Mouse (Mus musculus) heart, postnatal 0 days (tissue): ENCODE measurements at regions not wholly inside any gene's neighbourhood (a gene's known extent, or its start where the extent isn't known, plus 50 kb on each side); places are given as distances from the start of the nearest gene placed in this dataset.

ENCODE experiments used
- CTCF ChIP-seq: IDR thresholded peaks from 2 replicates; pipeline ENCODE4 v1.5.1; 2016; ENCODE audit warnings: antibody characterized with exemption, control low read depth, low read depth
- EP300 ChIP-seq: IDR thresholded peaks from 2 replicates; pipeline ENCODE4 v1.6.1; 2016; ENCODE audit warnings: antibody characterized with exemption, low read depth

DNA sequence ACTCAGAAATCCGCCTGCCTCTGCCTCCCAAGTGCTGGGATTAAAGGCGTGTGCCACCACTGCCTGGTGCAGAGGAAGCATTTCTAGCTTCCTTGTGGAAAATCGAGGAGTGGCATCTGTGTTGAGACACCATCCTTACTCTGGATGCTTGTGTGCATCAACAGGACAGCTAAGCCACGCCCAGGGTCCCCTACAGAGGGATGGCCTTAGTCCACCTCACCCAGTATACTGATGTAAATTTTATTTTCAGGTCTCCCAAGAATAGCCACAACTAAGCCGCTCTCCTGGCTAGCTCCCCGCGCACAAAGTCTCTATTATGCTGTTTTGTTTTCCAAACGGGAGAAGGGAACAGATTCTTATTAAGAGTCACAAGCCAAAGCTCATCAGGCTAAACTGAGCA lies 262.8 kb upstream of the Sulf2 start:
- TF ChIP-seq CTCF (no peak), EP300 (no peak)
